Mouse (Mus musculus): ENCODE measurements around the gene 4931417E11Rik. TPM values are rescaled to one million over a fixed set of nuclear protein-coding genes. Genes with fewer than 3 reads are reported as not detected.

4931417E11Rik gene
- polyA plus RNA-seq (2012; rRNA removed): not detected in 2 replicates

DNA sequence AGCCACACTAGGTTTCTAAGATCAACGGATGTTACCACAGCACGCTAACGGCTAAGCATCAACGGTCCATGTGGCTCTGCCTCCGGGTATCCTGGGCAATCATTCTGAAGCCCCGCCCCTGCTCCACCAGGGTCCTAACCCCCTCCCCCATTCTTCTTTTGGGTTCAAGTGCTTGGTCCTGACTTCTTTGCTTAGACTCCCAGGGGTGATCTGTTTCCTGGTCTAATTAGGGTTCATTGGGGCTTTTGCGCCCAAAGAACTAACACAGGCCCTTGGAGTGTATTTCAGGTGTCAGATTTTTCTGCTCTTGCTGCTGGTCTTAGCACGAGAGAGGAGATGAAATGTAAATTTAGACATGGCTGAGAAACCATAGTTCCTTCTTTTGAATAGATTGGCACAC lies at the start of gene 4931417E11Rik:
Gene 4931417E11Rik, minus strand, starts transcription at position 101 of the 400 bp plus-strand sequence.

Other genes with a start within 250 kb of the 4931417E11Rik start
- gene Dnah6, start 248.0 kb downstream of the 4931417E11Rik start, polyA plus RNA-seq (2012; rRNA removed): 0.01 TPM in 2 replicates
- gene Suclg1, start 221.3 kb downstream of the 4931417E11Rik start, polyA plus RNA-seq (2012; rRNA removed): 67.4 and 75.3 TPM in 2 replicates